Mouse (Mus musculus): ENCODE measurements around the gene Vmn2r55.
"Not testable (repeated sequence)": the region's sequence is repeated elsewhere in the genome, so short reads cannot be mapped to it uniquely, and the experiment has no call there.

The Vmn2r55 gene

GRCm38 (mm10) chr7:12684903-12685302, at the start of gene Vmn2r55:
Gene Vmn2r55 (minus strand): TSS chr7:12685003.
- DNase-seq (ENCODE audit: low spot score) = not testable (repeated sequence)

- not testable (repeated sequence) for DNase-seq (ENCODE audit: low spot score)
Measured at GRCm38 (mm10) chr7:12640219-12640618, 44.6 kb downstream of the Vmn2r55 start, which contains the start of gene Vmn2r54. Gene Vmn2r54 (minus strand): TSS chr7:12640319.

DNA sequence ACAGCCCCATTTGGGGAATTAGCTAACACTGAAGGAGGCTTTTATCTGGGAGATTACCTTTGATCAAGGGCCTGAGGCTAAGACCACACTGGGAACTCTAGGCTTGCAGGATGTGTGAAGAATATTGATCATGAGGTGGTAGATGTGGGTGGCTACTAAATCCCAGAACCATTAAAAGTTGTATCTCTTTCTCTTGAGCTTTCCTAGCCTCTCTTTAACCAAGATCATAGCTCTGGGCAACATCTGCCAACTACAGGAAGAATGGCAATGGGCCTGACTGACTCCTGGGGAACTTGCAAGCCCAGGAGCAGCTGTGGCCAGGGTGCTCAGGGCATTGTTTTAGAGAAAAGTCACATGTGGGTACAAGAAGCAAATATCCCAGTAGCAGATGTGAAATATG, 76.1 kb downstream of the Vmn2r55 start, which contains the start of gene Vmn2r53:
Vmn2r53 (minus strand) TSS at position 101 of the 400 bp plus-strand sequence.
- no peak for DNase-seq (ENCODE audit: low spot score)
